Mouse (Mus musculus): Measurements from ENCODE around the gene Cd247. TPM values are rescaled to one million over a fixed set of nuclear protein-coding genes. Genes with fewer than 3 reads are reported as not detected.
A peak's percentile ranks its signal among the peaks of the same experiment; 100 is the strongest.

Gene Cd247
- polyA plus RNA-seq, 1 experiment from 2014 or later: 12.8 TPM

DNA sequence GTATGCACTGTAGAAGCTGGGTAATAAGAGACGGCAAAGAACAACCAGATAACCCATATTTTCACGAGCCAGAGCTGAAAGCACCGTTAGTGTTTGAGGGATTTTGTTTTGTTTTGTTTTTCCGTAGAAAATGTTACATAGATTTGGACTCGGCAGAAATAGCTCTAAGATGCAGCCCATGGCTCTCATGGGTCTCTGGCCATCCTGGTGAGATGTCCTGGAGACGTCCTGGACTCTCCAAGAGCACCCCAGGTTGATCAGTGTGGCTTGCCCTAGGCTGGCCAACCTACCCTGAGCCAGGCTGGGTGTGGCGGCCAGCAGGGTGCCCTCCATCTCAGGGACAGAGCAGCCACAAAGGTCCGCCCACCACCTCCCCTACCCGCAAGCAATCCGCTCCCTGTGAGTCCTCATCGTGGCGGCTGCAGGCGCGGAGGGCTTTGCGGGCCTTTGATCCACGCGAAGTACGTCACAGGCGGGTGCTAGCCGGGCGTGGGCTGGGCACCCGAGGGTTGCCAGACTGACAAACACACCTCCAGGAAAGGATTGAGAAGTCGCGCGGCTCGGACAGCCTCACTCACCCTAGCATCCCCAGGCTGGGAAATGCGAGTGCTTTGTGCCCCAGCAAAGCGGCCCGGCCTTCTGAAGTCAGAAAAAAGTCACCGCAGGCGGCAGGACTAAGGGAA lies 52.2 kb downstream of the Cd247 start:
- H3K4me2 ChIP-seq (ENCODE audit: low read depth, low read length): peak overlapping the region; percentile 60
- ATAC-seq (replicated peaks; ENCODE audit: extremely low read depth, insufficient read depth, low FRiP score): no peak
- peak overlapping the region; percentile 47 for H3K4me3 ChIP-seq (ENCODE audit: low read length)
- 13% methylated on average over 31 of the region's 31 CpGs for WGBS
- H3K27ac ChIP-seq (ENCODE audit: low read length): no peak overlapping the region
- H3K27me3 ChIP-seq (ENCODE audit: control insufficient read depth, insufficient read depth, low read length): peaks cover 16% of the 10 kb centered on the region
- no peaks in the 10 kb centered on the region for H3K36me3 ChIP-seq (ENCODE audit: control insufficient read depth, insufficient read depth)
- no peaks in the 10 kb centered on the region for H3K9me3 ChIP-seq (replicated peaks; ENCODE audit: control insufficient read depth, low read length)
- H3K9ac ChIP-seq (ENCODE audit: low read length): peak overlapping the region; percentile 67
- peaks cover 28% of the 10 kb centered on the region for H3K4me1 ChIP-seq (ENCODE audit: control insufficient read depth, insufficient read depth, low read length)

DNA sequence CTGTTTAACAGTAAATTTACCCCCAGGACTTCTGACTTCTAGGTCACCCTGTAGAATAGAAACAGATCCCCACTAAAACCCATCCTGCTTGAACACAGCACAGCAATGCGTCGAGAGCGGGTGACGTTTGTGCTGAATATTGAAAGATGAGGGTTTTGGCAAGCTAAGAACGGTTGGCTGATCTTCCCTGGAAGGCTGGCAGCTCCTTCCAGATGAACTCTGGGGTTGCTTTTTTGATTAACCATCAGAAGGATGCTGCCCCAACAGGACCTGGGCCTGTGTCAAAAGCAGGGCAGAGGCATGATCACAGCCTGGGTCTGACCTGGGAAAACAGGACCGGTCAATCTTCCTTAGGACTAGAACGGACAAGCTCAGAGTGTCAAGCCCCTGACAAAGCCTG lies 53.7 kb downstream of the Cd247 start:
- 88% methylated on average over 7 of the region's 7 CpGs for WGBS
- Histone ChIP-seq H3K27ac (ENCODE audit: low read length) (no peak overlapping the region), H3K9ac (ENCODE audit: low read length) (no peak overlapping the region), H3K4me3 (ENCODE audit: low read length) (no peak overlapping the region), H3K4me1 (ENCODE audit: control insufficient read depth, insufficient read depth, low read length) (peaks cover 16% of the 10 kb centered on the region), H3K27me3 (ENCODE audit: control insufficient read depth, insufficient read depth, low read length) (peaks cover 17% of the 10 kb centered on the region), H3K4me2 (ENCODE audit: low read depth, low read length) (no peak overlapping the region), H3K9me3 (replicated peaks; ENCODE audit: control insufficient read depth, low read length) (no peaks in the 10 kb centered on the region), H3K36me3 (ENCODE audit: control insufficient read depth, insufficient read depth) (no peaks in the 10 kb centered on the region)
- no peak for ATAC-seq (replicated peaks; ENCODE audit: extremely low read depth, insufficient read depth, low FRiP score)

DNA sequence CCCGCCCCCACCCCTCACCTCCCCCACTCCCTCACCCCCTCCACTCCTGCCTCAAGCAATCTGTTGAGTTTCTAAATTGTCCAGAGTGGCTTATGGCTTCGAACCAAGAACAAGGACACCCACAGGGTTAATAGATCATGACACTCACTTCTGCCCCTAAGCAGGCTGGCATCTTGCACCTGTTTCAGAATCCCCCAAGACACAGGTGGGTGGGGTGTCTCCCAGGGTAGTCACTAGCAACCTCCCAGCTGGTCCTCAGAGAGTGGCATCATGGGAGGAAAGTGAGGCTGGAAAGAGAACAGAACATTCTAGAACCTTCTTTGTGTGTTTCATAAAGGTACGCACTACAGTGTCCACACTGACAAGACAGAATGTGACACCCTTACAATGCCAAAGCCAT lies 55.1 kb downstream of the Cd247 start:
- Histone ChIP-seq H3K9me3 (replicated peaks; ENCODE audit: control insufficient read depth, low read length) (no peaks in the 10 kb centered on the region), H3K4me2 (ENCODE audit: low read depth, low read length) (no peak overlapping the region), H3K36me3 (ENCODE audit: control insufficient read depth, insufficient read depth) (no peaks in the 10 kb centered on the region), H3K4me1 (ENCODE audit: control insufficient read depth, insufficient read depth, low read length) (peaks cover 8% of the 10 kb centered on the region), H3K27me3 (ENCODE audit: control insufficient read depth, insufficient read depth, low read length) (peaks cover 17% of the 10 kb centered on the region), H3K9ac (ENCODE audit: low read length) (no peak overlapping the region), H3K4me3 (ENCODE audit: low read length) (no peak overlapping the region), H3K27ac (ENCODE audit: low read length) (no peak overlapping the region)
- WGBS: 79% methylated on average over 3 of the region's 3 CpGs
- ATAC-seq (replicated peaks; ENCODE audit: extremely low read depth, insufficient read depth, low FRiP score): no peak

DNA sequence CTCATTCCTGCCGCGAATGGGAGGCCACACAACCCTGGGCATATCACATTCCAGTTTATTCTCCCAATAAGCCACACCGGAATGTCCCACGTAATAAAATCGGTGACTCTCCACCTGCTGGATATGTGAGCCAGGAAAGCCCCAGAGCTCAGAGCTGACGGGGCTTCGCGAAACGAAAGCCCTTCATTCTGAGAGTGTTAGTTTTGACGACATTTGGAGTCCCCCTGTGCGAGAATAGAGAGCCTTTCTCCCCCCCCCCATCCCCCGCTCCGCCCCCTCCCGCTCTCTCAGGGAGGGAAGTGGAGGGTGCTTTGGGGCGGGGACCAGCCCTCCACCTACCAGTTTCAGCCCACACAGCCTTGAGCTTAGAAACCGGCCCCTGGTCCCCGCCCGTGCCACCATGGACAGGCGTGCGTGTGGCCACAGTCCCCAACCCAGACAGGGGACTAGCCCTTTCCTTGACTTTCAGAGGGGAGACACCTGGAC lies 56.0 kb downstream of the Cd247 start:
- H3K9me3 ChIP-seq (replicated peaks; ENCODE audit: control insufficient read depth, low read length): no peaks in the 10 kb centered on the region
- peak; percentile 50 for ATAC-seq (replicated peaks; ENCODE audit: extremely low read depth, insufficient read depth, low FRiP score)
- H3K9ac ChIP-seq (ENCODE audit: low read length): peak overlapping the region; percentile 63
- peak overlapping the region; percentile 60 for H3K4me3 ChIP-seq (ENCODE audit: low read length)
- peaks cover 17% of the 10 kb centered on the region for H3K27me3 ChIP-seq (ENCODE audit: control insufficient read depth, insufficient read depth, low read length)
- 2% methylated on average over 20 of the region's 20 CpGs for WGBS
- H3K36me3 ChIP-seq (ENCODE audit: control insufficient read depth, insufficient read depth): no peaks in the 10 kb centered on the region
- H3K4me2 ChIP-seq (ENCODE audit: low read depth, low read length): peak overlapping the region; percentile 95
- 0 out of 2 replicates have a peak overlapping the region, but pooled peaks have one; percentile 7 for H3K27ac ChIP-seq (ENCODE audit: low read length)
- H3K4me1 ChIP-seq (ENCODE audit: control insufficient read depth, insufficient read depth, low read length): peaks cover 14% of the 10 kb centered on the region

DNA sequence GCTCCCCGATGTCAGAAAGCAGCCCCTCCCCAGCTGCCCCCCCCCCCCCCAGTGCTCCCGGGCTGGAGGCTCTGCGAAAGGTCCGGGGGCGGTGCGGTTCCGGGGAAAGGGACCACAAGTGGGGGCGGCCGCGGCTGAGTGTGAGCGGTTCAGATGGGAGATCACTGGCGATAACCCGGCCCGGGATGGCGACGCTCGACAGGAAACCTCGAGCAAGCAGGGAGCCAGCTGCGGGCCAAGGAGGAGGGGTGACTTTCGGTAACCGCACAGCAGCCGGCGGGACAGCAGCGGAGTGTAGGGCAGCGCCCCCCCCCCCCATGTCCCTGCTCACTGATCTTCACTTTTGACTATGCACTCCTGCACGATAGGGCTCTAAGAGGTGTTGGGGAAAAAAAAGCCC lies 56.5 kb downstream of the Cd247 start:
- Histone ChIP-seq H3K27me3 (ENCODE audit: control insufficient read depth, insufficient read depth, low read length) (peaks cover 15% of the 10 kb centered on the region), H3K9me3 (replicated peaks; ENCODE audit: control insufficient read depth, low read length) (no peaks in the 10 kb centered on the region), H3K4me2 (ENCODE audit: low read depth, low read length) (peak overlapping the region; percentile 95), H3K9ac (ENCODE audit: low read length) (peak overlapping the region; percentile 63), H3K27ac (ENCODE audit: low read length) (0 out of 2 replicates have a peak overlapping the region, but pooled peaks have one; percentile 7), H3K36me3 (ENCODE audit: control insufficient read depth, insufficient read depth) (no peaks in the 10 kb centered on the region), H3K4me3 (ENCODE audit: low read length) (peak overlapping the region; percentile 60), H3K4me1 (ENCODE audit: control insufficient read depth, insufficient read depth, low read length) (peaks cover 14% of the 10 kb centered on the region)
- 1% methylated on average over 26 of the region's 26 CpGs for WGBS
- ATAC-seq (replicated peaks; ENCODE audit: extremely low read depth, insufficient read depth, low FRiP score): peak; percentile 45

DNA sequence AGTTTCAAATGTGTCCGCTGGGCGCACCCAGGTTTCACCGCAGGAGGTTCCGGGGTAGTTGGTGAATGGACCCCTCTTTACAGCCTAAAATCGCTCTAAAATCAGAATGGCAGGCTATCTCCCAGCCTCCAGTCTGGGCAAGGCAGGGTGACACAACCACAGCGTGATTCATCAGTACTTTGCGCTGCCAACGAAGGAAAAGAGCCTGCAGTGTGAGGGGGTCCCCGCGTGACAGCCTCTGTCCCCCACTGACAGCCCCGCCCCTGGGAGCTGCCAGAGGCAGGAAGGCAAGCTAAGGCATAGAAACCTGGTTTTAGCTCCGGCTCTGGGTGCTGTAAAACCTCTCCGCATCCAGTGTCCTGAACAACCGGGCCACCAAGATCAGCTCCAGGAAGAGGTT lies 56.9 kb downstream of the Cd247 start:
- Histone ChIP-seq H3K9me3 (replicated peaks; ENCODE audit: control insufficient read depth, low read length) (no peaks in the 10 kb centered on the region), H3K27ac (ENCODE audit: low read length) (no peak overlapping the region), H3K4me2 (ENCODE audit: low read depth, low read length) (peak overlapping the region; percentile 95), H3K27me3 (ENCODE audit: control insufficient read depth, insufficient read depth, low read length) (peaks cover 15% of the 10 kb centered on the region), H3K36me3 (ENCODE audit: control insufficient read depth, insufficient read depth) (no peaks in the 10 kb centered on the region), H3K4me3 (ENCODE audit: low read length) (peak overlapping the region; percentile 60), H3K4me1 (ENCODE audit: control insufficient read depth, insufficient read depth, low read length) (peaks cover 14% of the 10 kb centered on the region), H3K9ac (ENCODE audit: low read length) (peak overlapping the region; percentile 63)
- 7% methylated on average over 14 of the region's 14 CpGs for WGBS
- no peak for ATAC-seq (replicated peaks; ENCODE audit: extremely low read depth, insufficient read depth, low FRiP score)

DNA sequence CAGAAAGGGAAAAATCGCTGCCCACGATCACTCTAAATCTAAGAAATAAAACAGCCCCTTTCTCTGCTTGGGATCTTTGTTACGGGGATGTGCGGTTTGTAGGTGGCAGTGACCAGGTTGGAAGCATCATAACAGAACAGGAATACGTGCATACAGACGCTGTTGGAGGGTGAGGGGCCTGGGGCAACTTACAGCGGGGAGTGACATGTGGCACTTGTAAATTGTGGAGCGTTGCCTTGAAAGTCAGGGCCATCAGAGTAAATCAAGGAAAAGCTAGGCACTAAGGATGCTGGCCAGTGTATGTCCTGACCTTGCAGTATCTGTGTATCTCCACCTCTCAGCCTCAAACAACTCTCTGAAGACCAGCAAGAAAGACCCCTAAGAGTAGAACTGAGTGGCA lies 59.9 kb downstream of the Cd247 start:
- Histone ChIP-seq H3K36me3 (ENCODE audit: control insufficient read depth, insufficient read depth) (no peaks in the 10 kb centered on the region), H3K4me2 (ENCODE audit: low read depth, low read length) (no peak overlapping the region), H3K4me3 (ENCODE audit: low read length) (no peak overlapping the region), H3K27ac (ENCODE audit: low read length) (no peak overlapping the region), H3K9me3 (replicated peaks; ENCODE audit: control insufficient read depth, low read length) (no peaks in the 10 kb centered on the region), H3K27me3 (ENCODE audit: control insufficient read depth, insufficient read depth, low read length) (peaks cover 7% of the 10 kb centered on the region; the same call in 1 of the 2 replicates), H3K4me1 (ENCODE audit: control insufficient read depth, insufficient read depth, low read length) (peaks cover 11% of the 10 kb centered on the region; the same call in 1 of the 2 replicates), H3K9ac (ENCODE audit: low read length) (no peak overlapping the region)
- no peak for ATAC-seq (replicated peaks; ENCODE audit: extremely low read depth, insufficient read depth, low FRiP score)
- 84% methylated on average over 8 of the region's 8 CpGs for WGBS

DNA sequence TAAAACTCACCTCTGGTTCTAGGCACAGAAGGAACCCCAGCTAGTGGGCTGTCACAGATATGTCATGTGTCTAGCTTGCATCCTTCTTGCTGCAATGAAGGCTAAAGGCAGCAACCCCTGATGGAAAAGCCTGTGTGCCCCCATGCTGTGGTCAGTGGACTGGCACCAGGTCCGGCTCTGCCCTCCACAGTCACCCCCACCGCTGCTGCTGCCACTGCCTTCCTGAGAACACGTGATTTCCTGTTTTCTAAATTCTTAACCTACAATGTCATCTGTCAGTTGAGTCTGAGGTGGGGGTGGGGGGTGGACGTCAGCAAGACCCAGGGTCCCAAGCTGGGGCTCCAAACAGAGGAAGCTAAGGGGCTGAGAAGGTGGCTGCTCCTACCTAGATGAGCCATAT lies 60.4 kb downstream of the Cd247 start:
- H3K4me1 ChIP-seq (ENCODE audit: control insufficient read depth, insufficient read depth, low read length): peaks cover 11% of the 10 kb centered on the region; the same call in 1 of the 2 replicates
- H3K4me3 ChIP-seq (ENCODE audit: low read length): no peak overlapping the region
- no peak overlapping the region for H3K27ac ChIP-seq (ENCODE audit: low read length)
- H3K36me3 ChIP-seq (ENCODE audit: control insufficient read depth, insufficient read depth): no peaks in the 10 kb centered on the region
- no peaks in the 10 kb centered on the region for H3K9me3 ChIP-seq (replicated peaks; ENCODE audit: control insufficient read depth, low read length)
- WGBS: 55% methylated on average over 4 of the region's 4 CpGs
- no peak overlapping the region for H3K4me2 ChIP-seq (ENCODE audit: low read depth, low read length)
- no peak overlapping the region for H3K9ac ChIP-seq (ENCODE audit: low read length)
- ATAC-seq (replicated peaks; ENCODE audit: extremely low read depth, insufficient read depth, low FRiP score): no peak
- H3K27me3 ChIP-seq (ENCODE audit: control insufficient read depth, insufficient read depth, low read length): peaks cover 7% of the 10 kb centered on the region; the same call in 1 of the 2 replicates
